Mouse (Mus musculus): Measurements from ENCODE around the gene Cdh13.

Gene Cdh13

GRCm38 (mm10) chr8:118384314-118384713, 100.8 kb downstream of the Cdh13 start:
- DNase-seq: no peak

GRCm38 (mm10) chr8:118389456-118389855, 105.9 kb downstream of the Cdh13 start:
- no peak for DNase-seq

- DNase-seq: peak; percentile 99
These were observed 110.5 kb downstream of the Cdh13 start for GRCm38 (mm10) chr8:118393909-118394650.

- peak; percentile 92 for DNase-seq
These were observed 111.6 kb downstream of the Cdh13 start for GRCm38 (mm10) chr8:118395178-118395577.

GRCm38 (mm10) chr8:118404836-118405235, 121.3 kb downstream of the Cdh13 start:
- DNase-seq: peak; percentile 66

- peak; percentile 83 for DNase-seq
These were observed 123.8 kb downstream of the Cdh13 start for GRCm38 (mm10) chr8:118407322-118407721.

GRCm38 (mm10) chr8:118409396-118409795, 125.9 kb downstream of the Cdh13 start:
- DNase-seq: peak; percentile 33

GRCm38 (mm10) chr8:118410341-118410970, 126.9 kb downstream of the Cdh13 start:
- DNase-seq: peak; percentile 13

GRCm38 (mm10) chr8:118415672-118416071, 132.1 kb downstream of the Cdh13 start:
- peak; percentile 31 for DNase-seq

- DNase-seq: peak; percentile 76
These were observed 133.3 kb downstream of the Cdh13 start for GRCm38 (mm10) chr8:118416811-118417355.

GRCm38 (mm10) chr8:118422624-118423023, 139.1 kb downstream of the Cdh13 start:
- peak; percentile 96 for DNase-seq

- DNase-seq: no peak
These were observed 145.4 kb downstream of the Cdh13 start for GRCm38 (mm10) chr8:118428941-118429340.

GRCm38 (mm10) chr8:118431731-118432440, 148.4 kb downstream of the Cdh13 start:
- DNase-seq: peak; percentile 92

- DNase-seq: peak; percentile 98
These were observed 150.1 kb downstream of the Cdh13 start for GRCm38 (mm10) chr8:118433553-118434180.

- peak; percentile 88 for DNase-seq
These were observed 153.2 kb downstream of the Cdh13 start for GRCm38 (mm10) chr8:118436751-118437150.

GRCm38 (mm10) chr8:118437152-118437551, 153.6 kb downstream of the Cdh13 start:
- DNase-seq: peak; percentile 75

GRCm38 (mm10) chr8:118437874-118438273, 154.3 kb downstream of the Cdh13 start:
- peak; percentile 94 for DNase-seq

- peak; percentile 96 for DNase-seq
These were observed 156.3 kb downstream of the Cdh13 start for GRCm38 (mm10) chr8:118439857-118440256.

GRCm38 (mm10) chr8:118443361-118443760, 159.8 kb downstream of the Cdh13 start:
- DNase-seq: peak; percentile 91

- peak; percentile 97 for DNase-seq
These were observed 161.2 kb downstream of the Cdh13 start for GRCm38 (mm10) chr8:118444651-118445207.

GRCm38 (mm10) chr8:118446516-118446915, 163.0 kb downstream of the Cdh13 start:
- DNase-seq: no peak

- no peak for DNase-seq
These were observed 164.5 kb downstream of the Cdh13 start for GRCm38 (mm10) chr8:118448011-118448410.
